Mouse (Mus musculus) hindbrain, embryonic 10.5 days (tissue): Measurements from ENCODE around the gene Ptges3l. TPM values are rescaled to one million over a fixed set of nuclear protein-coding genes. Genes with fewer than 3 reads are reported as not detected.
A peak's percentile ranks its signal among the peaks of the same experiment; 100 is the strongest.
"Not testable (repeated sequence)": the region's sequence is repeated elsewhere in the genome, so short reads cannot be mapped to it uniquely, and the experiment has no call there.

Source experiments
- DNase-seq: peaks from one replicate; pipeline ENCODE4 v3.0.0-alpha.2; 2017; ENCODE audit warnings: low spot score
- H3K27ac ChIP-seq: fragments of 300-500 bp; sonication (generic); 2 replicates; pipeline ENCODE4 v1.5.1; 2016; ENCODE audit warnings: mild to moderate bottlenecking, moderate library complexity
- H3K27me3 ChIP-seq: fragments of 300-500 bp; sonication (generic); 2 replicates; pipeline ENCODE4 v1.6.1; 2016; ENCODE audit warnings: mild to moderate bottlenecking; ENCODE audit not compliant: poor library complexity, insufficient read depth, severe bottlenecking
- H3K36me3 ChIP-seq: fragments of 300-500 bp; sonication (generic); 2 replicates; pipeline ENCODE4 v1.6.1; 2016; ENCODE audit warnings: mild to moderate bottlenecking, moderate library complexity
- H3K4me1 ChIP-seq: fragments of 300-500 bp; sonication (generic); replicated peaks from 2 replicates; pipeline ENCODE4 v1.6.1; 2016; ENCODE audit warnings: mild to moderate bottlenecking
- H3K4me3 ChIP-seq: fragments of 300-500 bp; sonication (generic); 2 replicates; pipeline ENCODE4 v1.5.1; 2016; ENCODE audit warnings: mild to moderate bottlenecking, moderate library complexity
- H3K9me3 ChIP-seq: fragments of 300-500 bp; sonication (generic); 2 replicates; pipeline ENCODE4 v1.6.1; 2016; ENCODE audit warnings: mild to moderate bottlenecking, moderate library complexity
- WGBS: fragments of 180-500 bp; shearing (Covaris S2); methylation state at CpG from one replicate; pipeline ENCODE4 v1.1.7; 2016; 5-methylcytosine and 5-hydroxymethylcytosine counted together
- polyA plus RNA-seq: library from polyadenylated mRNA; unstranded; fragments of >200 nt; fragmentation: Nextera tagmentation; extraction: Ambion mirVana; gene quantifications from 2 replicates; pipeline ENCODE4 v1.2.1, GENCODE M21; 2016

Ptges3l gene
- polyA plus RNA-seq = 4.0 and 4.5 TPM in 2 replicates

- H3K9me3 ChIP-seq = no peaks in the 10 kb centered on the region
- peaks cover 5% of the 10 kb centered on the region; the same call in 1 of the 2 replicates for H3K27me3 ChIP-seq
- H3K36me3 ChIP-seq = peaks cover 14% of the 10 kb centered on the region
- H3K4me1 ChIP-seq = peaks cover 34% of the 10 kb centered on the region
- DNase-seq = peak; percentile 98
- peak within 1 kb of the TSS; percentile 99 for H3K4me3 ChIP-seq
- peak within 1 kb of the TSS; percentile 88 for H3K27ac ChIP-seq
- WGBS = under 1% methylated on average over 81 of the region's 81 CpGs
Observed at GRCm38 (mm10) chr11:101424925-101425813, at the start of gene Ptges3l, which contains the start of gene Rundc1. Ptges3l (minus strand) TSS chr11:101425333. Rundc1 (plus strand) TSS chr11:101425085.

- H3K4me1 ChIP-seq = peaks cover 68% of the 10 kb centered on the region
- WGBS = 84% methylated on average over 5 of the region's 5 CpGs
Observed at GRCm38 (mm10) chr11:101474298-101474697, 49.2 kb upstream of the Ptges3l start.

GRCm38 (mm10) chr11:101473686-101474085 is 48.6 kb upstream of the Ptges3l start:
- Histone ChIP-seq H3K4me1 (peaks cover 68% of the 10 kb centered on the region), H3K27ac (peak overlapping the region; percentile 69; the same call in 1 of the 2 replicates), H3K36me3 (peaks cover 30% of the 10 kb centered on the region)
- H3K4me3 ChIP-seq, H3K9me3 ChIP-seq, DNase-seq, H3K27me3 ChIP-seq: not testable (repeated sequence)
- whole genome bisulfite sequencing = 89% methylated on average over 1 of the region's 1 CpGs

More at GRCm38 (mm10) chr11:101474298-101474697, 49.2 kb upstream of the Ptges3l start:
- Histone ChIP-seq H3K4me3 (no peak overlapping the region), H3K36me3 (peaks cover 30% of the 10 kb centered on the region), H3K27ac (peak overlapping the region; percentile 69), H3K9me3 (no peaks in the 10 kb centered on the region), H3K27me3 (peaks cover 5% of the 10 kb centered on the region; the same call in 1 of the 2 replicates)
- no peak for DNase-seq

- H3K27me3 ChIP-seq = peaks cover 5% of the 10 kb centered on the region; the same call in 1 of the 2 replicates
- peaks cover 70% of the 10 kb centered on the region for H3K4me1 ChIP-seq
- H3K9me3 ChIP-seq = no peaks in the 10 kb centered on the region
- H3K4me3 ChIP-seq = peak overlapping the region; percentile 43; the same call in 1 of the 2 replicates
- DNase-seq = no peak
- peak overlapping the region; percentile 73 for H3K27ac ChIP-seq
- WGBS = 51% methylated on average over 7 of the region's 7 CpGs
- H3K36me3 ChIP-seq = peaks cover 30% of the 10 kb centered on the region
Observed at GRCm38 (mm10) chr11:101472336-101472735, 47.2 kb upstream of the Ptges3l start.

GRCm38 (mm10) chr11:101471926-101472325 is 46.8 kb upstream of the Ptges3l start:
- Histone ChIP-seq H3K4me1 (peaks cover 70% of the 10 kb centered on the region), H3K27me3 (peaks cover 8% of the 10 kb centered on the region; the same call in 1 of the 2 replicates), H3K27ac (peak overlapping the region; percentile 73), H3K36me3 (peaks cover 30% of the 10 kb centered on the region), H3K9me3 (no peaks in the 10 kb centered on the region), H3K4me3 (peak overlapping the region; percentile 43; the same call in 1 of the 2 replicates)
- 70% methylated on average over 3 of the region's 3 CpGs for WGBS
- DNase-seq = no peak

GRCm38 (mm10) chr11:101470206-101470605 is 45.1 kb upstream of the Ptges3l start:
- peaks cover 86% of the 10 kb centered on the region for H3K4me1 ChIP-seq
- H3K27me3 ChIP-seq = peaks cover 13% of the 10 kb centered on the region
- peak overlapping the region; percentile 84 for H3K27ac ChIP-seq
- no peaks in the 10 kb centered on the region for H3K9me3 ChIP-seq
- H3K36me3 ChIP-seq = peaks cover 30% of the 10 kb centered on the region
- H3K4me3 ChIP-seq = peak overlapping the region; percentile 43
- no peak for DNase-seq
- WGBS = 21% methylated on average over 7 of the region's 7 CpGs

- Histone ChIP-seq H3K9me3 (no peaks in the 10 kb centered on the region), H3K27me3 (peaks cover 13% of the 10 kb centered on the region), H3K36me3 (peaks cover 30% of the 10 kb centered on the region), H3K4me1 (peaks cover 89% of the 10 kb centered on the region), H3K27ac (peak overlapping the region; percentile 96), H3K4me3 (peak overlapping the region; percentile 75)
- WGBS = 77% methylated on average over 4 of the region's 4 CpGs
- DNase-seq = no peak
Observed at GRCm38 (mm10) chr11:101469155-101469554, 44.0 kb upstream of the Ptges3l start.

GRCm38 (mm10) chr11:101468731-101469130 is 43.6 kb upstream of the Ptges3l start:
- H3K27ac ChIP-seq = peak overlapping the region; percentile 96
- H3K4me1 ChIP-seq = peaks cover 92% of the 10 kb centered on the region
- peaks cover 30% of the 10 kb centered on the region for H3K36me3 ChIP-seq
- peaks cover 13% of the 10 kb centered on the region for H3K27me3 ChIP-seq
- 4% methylated on average over 13 of the region's 13 CpGs for WGBS
- H3K4me3 ChIP-seq = peak overlapping the region; percentile 75
- DNase-seq = no peak
- H3K9me3 ChIP-seq = no peaks in the 10 kb centered on the region

GRCm38 (mm10) chr11:101468263-101468688 is 43.1 kb upstream of the Ptges3l start:
- peaks cover 30% of the 10 kb centered on the region for H3K36me3 ChIP-seq
- WGBS = 1% methylated on average over 30 of the region's 31 CpGs
- H3K4me1 ChIP-seq = peaks cover 96% of the 10 kb centered on the region
- no peaks in the 10 kb centered on the region for H3K9me3 ChIP-seq
- peak overlapping the region; percentile 75 for H3K4me3 ChIP-seq
- no peak for DNase-seq
- H3K27me3 ChIP-seq = peaks cover 13% of the 10 kb centered on the region
- H3K27ac ChIP-seq = peak overlapping the region; percentile 96

- Histone ChIP-seq H3K27me3 (peaks cover 13% of the 10 kb centered on the region), H3K9me3 (no peaks in the 10 kb centered on the region), H3K4me3 (peak overlapping the region; percentile 75), H3K27ac (peak overlapping the region; percentile 96), H3K4me1 (peaks cover 98% of the 10 kb centered on the region), H3K36me3 (peaks cover 29% of the 10 kb centered on the region)
- WGBS = under 1% methylated on average over 54 of the region's 54 CpGs
- peak; percentile 86 for DNase-seq
Observed at GRCm38 (mm10) chr11:101467477-101468262, 42.5 kb upstream of the Ptges3l start.

GRCm38 (mm10) chr11:101466552-101466950 is 41.4 kb upstream of the Ptges3l start:
- Histone ChIP-seq H3K27me3 (peaks cover 13% of the 10 kb centered on the region), H3K4me1 (peaks cover 96% of the 10 kb centered on the region), H3K4me3 (peak overlapping the region; percentile 75), H3K36me3 (peaks cover 29% of the 10 kb centered on the region)
- 56% methylated on average over 5 of the region's 5 CpGs for WGBS
- H3K27ac ChIP-seq, H3K9me3 ChIP-seq, DNase-seq: not testable (repeated sequence)

GRCm38 (mm10) chr11:101465869-101466551 is 40.9 kb upstream of the Ptges3l start, which contains the start of gene Vat1:
Vat1 (minus strand) TSS chr11:101466230.
- Histone ChIP-seq H3K4me1 (peaks cover 91% of the 10 kb centered on the region), H3K27me3 (peaks cover 13% of the 10 kb centered on the region), H3K27ac (peak within 1 kb of the TSS; percentile 96), H3K9me3 (no peaks in the 10 kb centered on the region), H3K4me3 (peak within 1 kb of the TSS; percentile 75), H3K36me3 (peaks cover 29% of the 10 kb centered on the region)
- 2% methylated on average over 60 of the region's 60 CpGs for WGBS
- DNase-seq = peak; percentile 77
